Comparison of ENCODE assay signal across 27 mouse cellular contexts in genomic region chr5:30039324-30039723, GRCm38 (mm10). TPM values are rescaled to one million over a fixed set of nuclear protein-coding genes. Genes with fewer than 3 reads are reported as not detected.
"Had no signal": no experiment of that assay in that cellular context is flagged by ENCODE, and none has a peak within 500 bp of the region (broad histone marks: within the 10 kb centered on the region; RNA-seq: fewer than 3 reads in every experiment).

No protein-coding gene starts in this region.

RNA-seq across cellular contexts. Expression of gene Il6, which starts 26.4 kb away (rescaled TPM):
- total RNA-seq: heart, postnatal 10 days; heart, postnatal 14 days; heart, postnatal 25 days; heart, postnatal 36 days; hindbrain, postnatal 0 days; layer of hippocampus, adult 18-20 months; layer of hippocampus, adult 2 months; layer of hippocampus, adult 8-10 months; layer of hippocampus, postnatal 10 days; layer of hippocampus, postnatal 14 days; layer of hippocampus, postnatal 25 days; layer of hippocampus, postnatal 36 days; left cerebral cortex, adult 18-20 months; left cerebral cortex, adult 2 months; left cerebral cortex, adult 8-10 months had no signal
- polyA plus RNA-seq: heart, embryonic 10.5 days; hindbrain, embryonic 10.5 days; hindbrain, embryonic 11.5 days; hindbrain, embryonic 12.5 days; hindbrain, embryonic 13.5 days; hindbrain, embryonic 15.5 days; hindbrain, embryonic 16.5 days; hindbrain, postnatal 0 days; intestine, embryonic 14.5 days; kidney, adult 2 months; kidney, embryonic 14.5 days; kidney, postnatal 0 days; large intestine, adult 2 months had no signal
